Mouse (Mus musculus): Measurements from ENCODE around the gene Man2a1. TPM values are rescaled to one million over a fixed set of nuclear protein-coding genes. Genes with fewer than 3 reads are reported as not detected.

The Man2a1 gene
- polyA plus RNA-seq, 1 experiment from 2014 or later: 12.6 TPM

DNA sequence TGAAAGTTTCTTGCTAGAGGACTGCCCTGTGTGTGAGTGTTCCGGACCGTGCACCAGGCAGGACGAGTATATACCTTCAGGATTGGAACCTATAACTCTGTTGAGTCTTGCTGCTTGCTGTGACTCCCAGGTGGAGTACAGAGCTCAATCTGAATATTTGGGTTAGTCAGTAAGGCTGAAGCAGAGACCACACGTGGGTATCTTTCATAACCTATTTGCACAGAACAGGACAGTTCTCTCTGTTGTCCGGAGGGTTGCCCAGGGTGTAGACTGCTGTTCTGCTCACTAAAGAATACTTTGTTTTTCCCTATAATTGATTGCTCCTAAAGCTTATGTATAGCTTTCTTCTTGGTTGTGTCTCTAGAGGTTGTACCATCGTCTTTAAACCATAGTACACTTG is 7.7 kb downstream of the Man2a1 start:
- 86% methylated on average over 6 of the region's 6 CpGs for WGBS
- Histone ChIP-seq H3K27ac (ENCODE audit: low read depth) (no peak overlapping the region), H3K4me3 (ENCODE audit: low read depth, low read length) (no peak overlapping the region), H3K9ac (ENCODE audit: low read length) (no peak overlapping the region), H3K36me3 (ENCODE audit: control insufficient read depth, insufficient read depth, low read length) (peaks cover 6% of the 10 kb centered on the region; the same call in 1 of the 2 replicates), H3K4me1 (replicated peaks; ENCODE audit: control insufficient read depth, insufficient read depth, low read length) (peaks cover 24% of the 10 kb centered on the region), H3K27me3 (replicated peaks; ENCODE audit: control insufficient read depth, insufficient read depth, low read length) (no peaks in the 10 kb centered on the region), H3K9me3 (ENCODE audit: control insufficient read depth, low read length) (no peaks in the 10 kb centered on the region), H3K4me2 (ENCODE audit: low read length) (no peak overlapping the region)
- ATAC-seq (replicated peaks; ENCODE audit: low FRiP score, low TSS enrichment, low read depth): no peak
- no peak for DNase-seq (ENCODE audit: low spot score)

DNA sequence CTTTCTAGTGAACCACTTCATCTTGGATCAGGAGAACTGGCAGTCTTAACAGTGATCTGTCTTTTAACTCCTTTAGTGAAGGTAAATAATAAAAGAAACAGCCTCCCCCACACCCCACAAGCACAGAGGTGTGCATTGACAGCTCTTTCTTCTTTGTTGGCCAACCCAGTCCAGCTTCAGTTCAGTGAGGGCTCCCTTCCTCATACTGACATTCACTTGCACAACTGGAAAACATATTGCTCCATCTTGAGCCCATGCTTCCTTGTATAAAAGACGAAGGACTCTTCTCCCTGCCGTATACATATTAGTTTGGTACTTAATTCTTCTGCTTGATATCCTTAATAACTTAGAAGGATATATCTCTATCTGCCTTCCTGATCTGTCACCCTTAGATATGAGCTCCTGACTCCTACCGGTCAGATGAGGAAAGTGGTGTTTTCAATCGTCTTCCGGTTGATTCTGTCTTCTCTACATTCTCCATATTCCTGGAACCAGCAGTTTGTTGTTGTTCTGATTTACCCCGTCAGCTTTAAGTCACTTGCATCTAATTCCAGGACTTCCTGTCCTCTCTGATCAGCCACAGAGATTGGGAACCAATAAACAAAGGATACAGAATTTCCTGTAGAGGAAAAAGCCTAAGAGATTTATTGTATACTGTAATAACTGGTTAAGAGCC is 8.5 kb downstream of the Man2a1 start:
- H3K27me3 ChIP-seq (replicated peaks; ENCODE audit: control insufficient read depth, insufficient read depth, low read length): no peaks in the 10 kb centered on the region
- no peak for ATAC-seq (replicated peaks; ENCODE audit: low FRiP score, low TSS enrichment, low read depth)
- DNase-seq (ENCODE audit: low spot score): no peak
- H3K36me3 ChIP-seq (ENCODE audit: control insufficient read depth, insufficient read depth, low read length): peaks cover 6% of the 10 kb centered on the region; the same call in 1 of the 2 replicates
- no peak overlapping the region for H3K4me2 ChIP-seq (ENCODE audit: low read length)
- no peaks in the 10 kb centered on the region for H3K9me3 ChIP-seq (ENCODE audit: control insufficient read depth, low read length)
- no peak overlapping the region for H3K9ac ChIP-seq (ENCODE audit: low read length)
- no peak overlapping the region for H3K4me3 ChIP-seq (ENCODE audit: low read depth, low read length)
- H3K4me1 ChIP-seq (replicated peaks; ENCODE audit: control insufficient read depth, insufficient read depth, low read length): peaks cover 17% of the 10 kb centered on the region
- no peak overlapping the region for H3K27ac ChIP-seq (ENCODE audit: low read depth)
- WGBS: 64% methylated on average over 6 of the region's 6 CpGs

DNA sequence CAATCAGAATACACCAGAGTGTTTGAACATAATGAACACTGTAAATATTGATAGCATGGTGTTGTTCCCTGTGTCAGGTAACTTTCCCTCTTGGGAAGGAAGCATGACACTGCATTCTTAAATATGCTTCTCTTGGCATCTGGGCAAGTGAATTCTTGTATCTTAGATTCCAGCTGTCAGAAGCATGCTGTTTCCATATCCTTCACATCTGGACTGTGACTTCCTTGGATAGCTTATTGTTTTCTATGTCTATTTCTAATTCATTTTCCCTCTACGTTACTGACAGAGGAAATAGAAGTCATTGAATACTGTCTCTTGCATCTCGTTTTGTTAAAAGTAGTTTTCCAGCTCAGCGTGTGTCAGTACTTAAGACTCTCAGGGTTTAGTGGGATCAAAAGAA is 9.2 kb downstream of the Man2a1 start:
- Histone ChIP-seq H3K27me3 (replicated peaks; ENCODE audit: control insufficient read depth, insufficient read depth, low read length) (no peaks in the 10 kb centered on the region), H3K9me3 (ENCODE audit: control insufficient read depth, low read length) (no peaks in the 10 kb centered on the region), H3K9ac (ENCODE audit: low read length) (no peak overlapping the region), H3K4me1 (replicated peaks; ENCODE audit: control insufficient read depth, insufficient read depth, low read length) (peaks cover 10% of the 10 kb centered on the region), H3K4me2 (ENCODE audit: low read length) (no peak overlapping the region), H3K27ac (ENCODE audit: low read depth) (no peak overlapping the region), H3K36me3 (ENCODE audit: control insufficient read depth, insufficient read depth, low read length) (peaks cover 6% of the 10 kb centered on the region; the same call in 1 of the 2 replicates), H3K4me3 (ENCODE audit: low read depth, low read length) (no peak overlapping the region)
- 56% methylated on average over 3 of the region's 3 CpGs for WGBS
- DNase-seq (ENCODE audit: low spot score): no peak
- ATAC-seq (replicated peaks; ENCODE audit: low FRiP score, low TSS enrichment, low read depth): no peak

DNA sequence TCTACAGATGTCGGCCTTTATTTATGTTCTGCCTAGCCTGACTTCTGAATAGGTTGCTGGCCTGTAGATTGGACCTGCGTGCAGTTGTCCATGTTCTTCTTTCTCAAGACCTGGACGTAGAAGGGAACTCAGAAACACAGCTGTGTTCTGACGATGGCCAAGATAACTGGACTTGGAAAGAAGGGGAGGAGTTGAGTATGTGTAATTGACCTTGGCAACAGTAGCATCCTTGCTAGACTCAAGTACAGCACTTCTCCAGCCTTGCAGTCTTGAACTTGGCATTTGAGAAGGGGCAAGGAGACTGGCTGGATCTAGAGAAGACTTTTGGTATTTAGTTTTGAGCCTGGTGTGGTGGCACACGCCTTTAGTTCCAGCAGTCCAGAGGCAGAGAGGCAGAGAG is 10.9 kb downstream of the Man2a1 start:
- Histone ChIP-seq H3K9me3 (ENCODE audit: control insufficient read depth, low read length) (no peaks in the 10 kb centered on the region), H3K4me2 (ENCODE audit: low read length) (no peak overlapping the region), H3K36me3 (ENCODE audit: control insufficient read depth, insufficient read depth, low read length) (peaks cover 6% of the 10 kb centered on the region; the same call in 1 of the 2 replicates), H3K4me1 (replicated peaks; ENCODE audit: control insufficient read depth, insufficient read depth, low read length) (0 out of 2 replicates have a peak, but pooled peaks cover 3% of the 10 kb centered on the region), H3K27me3 (replicated peaks; ENCODE audit: control insufficient read depth, insufficient read depth, low read length) (no peaks in the 10 kb centered on the region), H3K4me3 (ENCODE audit: low read depth, low read length) (no peak overlapping the region), H3K9ac (ENCODE audit: low read length) (no peak overlapping the region), H3K27ac (ENCODE audit: low read depth) (no peak overlapping the region)
- ATAC-seq (replicated peaks; ENCODE audit: low FRiP score, low TSS enrichment, low read depth): no peak
- WGBS: 87% methylated on average over 5 of the region's 5 CpGs
- DNase-seq (ENCODE audit: low spot score): no peak

DNA sequence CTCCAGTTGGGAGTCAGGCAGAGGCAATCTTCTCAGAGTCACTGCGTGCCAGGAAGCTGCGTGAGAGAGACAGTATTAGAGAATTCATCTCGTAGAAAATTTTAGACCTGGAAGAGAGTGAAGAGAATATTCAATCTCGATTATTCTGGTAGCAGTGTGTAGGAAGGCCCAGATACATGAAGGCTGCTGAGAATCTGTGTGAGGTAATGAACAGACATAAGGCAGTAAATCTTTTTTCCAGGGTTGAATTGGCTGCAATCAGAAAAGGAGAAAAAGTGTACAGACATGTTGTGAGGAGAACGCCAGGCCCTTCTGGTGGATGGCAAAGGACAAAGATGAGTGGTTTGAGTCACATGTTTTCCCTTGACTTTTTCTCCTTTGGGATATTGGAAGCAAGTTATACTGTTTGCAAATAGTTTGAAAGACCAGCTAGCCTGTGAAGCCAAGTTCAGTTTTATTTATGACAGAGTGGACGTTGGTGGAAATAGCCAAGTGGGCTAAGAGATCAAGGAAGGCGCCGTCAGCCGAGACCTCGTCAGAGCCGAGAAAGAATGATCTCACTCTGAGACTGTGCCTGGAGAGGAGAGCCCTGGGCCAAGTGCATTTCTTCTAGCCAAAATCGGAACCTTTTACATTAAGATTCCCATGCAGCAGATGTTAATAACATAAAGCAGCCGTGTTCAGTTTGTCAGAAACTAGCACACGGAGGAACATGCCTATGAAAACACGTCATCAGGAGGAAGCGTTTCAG is 11.8 kb downstream of the Man2a1 start:
- DNase-seq (ENCODE audit: low spot score): no peak
- Histone ChIP-seq H3K4me2 (ENCODE audit: low read length) (no peak overlapping the region), H3K27me3 (replicated peaks; ENCODE audit: control insufficient read depth, insufficient read depth, low read length) (no peaks in the 10 kb centered on the region), H3K9me3 (ENCODE audit: control insufficient read depth, low read length) (no peaks in the 10 kb centered on the region), H3K36me3 (ENCODE audit: control insufficient read depth, insufficient read depth, low read length) (peaks cover 6% of the 10 kb centered on the region; the same call in 1 of the 2 replicates), H3K9ac (ENCODE audit: low read length) (no peak overlapping the region), H3K4me3 (ENCODE audit: low read depth, low read length) (no peak overlapping the region), H3K4me1 (replicated peaks; ENCODE audit: control insufficient read depth, insufficient read depth, low read length) (0 out of 2 replicates have a peak, but pooled peaks cover 3% of the 10 kb centered on the region), H3K27ac (ENCODE audit: low read depth) (no peak overlapping the region)
- 83% methylated on average over 16 of the region's 16 CpGs for WGBS
- no peak for ATAC-seq (replicated peaks; ENCODE audit: low FRiP score, low TSS enrichment, low read depth)

DNA sequence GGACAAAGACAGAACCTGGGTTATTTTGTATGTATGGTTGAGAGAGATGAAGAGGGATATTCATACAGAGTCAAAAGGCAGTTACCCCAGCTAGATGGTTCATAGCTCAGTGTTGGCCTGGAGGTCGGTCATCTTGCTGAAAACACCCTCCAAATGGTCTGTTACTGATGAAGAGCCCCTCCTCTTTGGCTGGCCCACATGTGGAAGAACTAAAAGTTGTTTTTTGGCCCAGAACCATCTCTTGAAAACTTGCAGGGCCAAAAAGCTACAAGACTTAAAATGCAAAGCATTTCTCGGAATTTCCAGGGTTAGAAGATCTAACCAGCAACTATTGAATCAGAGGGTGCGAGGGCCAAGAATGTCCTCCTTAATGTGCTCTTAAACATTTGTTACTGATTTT is 12.4 kb downstream of the Man2a1 start:
- Histone ChIP-seq H3K27ac (ENCODE audit: low read depth) (no peak overlapping the region), H3K27me3 (replicated peaks; ENCODE audit: control insufficient read depth, insufficient read depth, low read length) (no peaks in the 10 kb centered on the region), H3K9me3 (ENCODE audit: control insufficient read depth, low read length) (no peaks in the 10 kb centered on the region), H3K9ac (ENCODE audit: low read length) (no peak overlapping the region), H3K4me3 (ENCODE audit: low read depth, low read length) (no peak overlapping the region), H3K36me3 (ENCODE audit: control insufficient read depth, insufficient read depth, low read length) (peaks cover 6% of the 10 kb centered on the region; the same call in 1 of the 2 replicates), H3K4me2 (ENCODE audit: low read length) (no peak overlapping the region), H3K4me1 (replicated peaks; ENCODE audit: control insufficient read depth, insufficient read depth, low read length) (0 out of 2 replicates have a peak, but pooled peaks cover 3% of the 10 kb centered on the region)
- 86% methylated on average over 3 of the region's 3 CpGs for WGBS
- DNase-seq (ENCODE audit: low spot score): no peak
- no peak for ATAC-seq (replicated peaks; ENCODE audit: low FRiP score, low TSS enrichment, low read depth)

DNA sequence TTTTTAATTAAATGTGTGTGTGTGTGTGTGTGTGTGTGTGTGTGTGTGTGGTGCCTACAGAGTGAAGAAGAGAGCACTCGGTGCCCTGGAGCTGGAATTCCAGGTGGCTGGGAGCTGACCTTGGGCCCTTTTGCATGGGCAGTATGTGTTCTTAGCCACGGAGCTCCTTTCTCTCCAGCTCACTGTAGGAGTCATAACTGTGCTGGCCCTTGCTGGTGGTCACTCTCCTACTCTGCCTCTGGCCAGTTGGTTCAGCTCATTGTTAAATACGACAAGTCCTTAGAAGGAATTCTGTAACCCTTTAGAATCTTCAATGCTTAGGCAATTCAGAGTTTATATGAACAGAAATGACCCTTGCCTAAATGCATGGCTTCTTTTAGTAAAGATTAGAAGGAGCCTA is 12.8 kb downstream of the Man2a1 start:
- WGBS: 63% methylated on average over 3 of the region's 3 CpGs
- DNase-seq (ENCODE audit: low spot score) (no peak), ATAC-seq (replicated peaks; ENCODE audit: low FRiP score, low TSS enrichment, low read depth) (no peak)
- Histone ChIP-seq H3K9me3 (ENCODE audit: control insufficient read depth, low read length) (no peaks in the 10 kb centered on the region), H3K4me3 (ENCODE audit: low read depth, low read length) (no peak overlapping the region), H3K36me3 (ENCODE audit: control insufficient read depth, insufficient read depth, low read length) (peaks cover 6% of the 10 kb centered on the region; the same call in 1 of the 2 replicates), H3K27ac (ENCODE audit: low read depth) (no peak overlapping the region), H3K4me1 (replicated peaks; ENCODE audit: control insufficient read depth, insufficient read depth, low read length) (0 out of 2 replicates have a peak, but pooled peaks cover 3% of the 10 kb centered on the region), H3K9ac (ENCODE audit: low read length) (no peak overlapping the region), H3K27me3 (replicated peaks; ENCODE audit: control insufficient read depth, insufficient read depth, low read length) (no peaks in the 10 kb centered on the region), H3K4me2 (ENCODE audit: low read length) (no peak overlapping the region)

DNA sequence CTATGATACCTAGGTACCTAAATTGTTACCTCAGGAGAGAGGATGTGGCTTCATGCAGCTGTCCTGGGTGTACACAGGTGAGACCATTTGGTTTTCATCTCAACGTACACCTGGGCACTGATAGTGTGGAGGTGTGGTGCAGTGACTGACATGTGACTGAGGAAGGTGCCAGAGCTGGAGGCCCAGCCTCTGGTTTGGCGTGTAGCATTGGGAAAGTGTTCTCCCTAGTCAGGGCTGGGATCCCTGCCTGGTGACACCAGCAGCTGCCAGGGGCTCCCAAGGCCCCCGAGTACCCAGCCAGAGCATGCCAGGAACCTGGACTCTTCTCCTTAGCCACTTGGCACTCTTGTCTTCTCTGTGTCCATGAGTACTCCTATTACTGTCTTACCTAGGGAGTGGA is 14.3 kb downstream of the Man2a1 start:
- Histone ChIP-seq H3K9ac (ENCODE audit: low read length) (no peak overlapping the region), H3K4me1 (replicated peaks; ENCODE audit: control insufficient read depth, insufficient read depth, low read length) (no peaks in the 10 kb centered on the region), H3K9me3 (ENCODE audit: control insufficient read depth, low read length) (no peaks in the 10 kb centered on the region), H3K4me3 (ENCODE audit: low read depth, low read length) (no peak overlapping the region), H3K27ac (ENCODE audit: low read depth) (no peak overlapping the region), H3K27me3 (replicated peaks; ENCODE audit: control insufficient read depth, insufficient read depth, low read length) (no peaks in the 10 kb centered on the region), H3K36me3 (ENCODE audit: control insufficient read depth, insufficient read depth, low read length) (peaks cover 6% of the 10 kb centered on the region; the same call in 1 of the 2 replicates), H3K4me2 (ENCODE audit: low read length) (no peak overlapping the region)
- DNase-seq (ENCODE audit: low spot score): no peak
- 78% methylated on average over 3 of the region's 3 CpGs for WGBS
- ATAC-seq (replicated peaks; ENCODE audit: low FRiP score, low TSS enrichment, low read depth): no peak

All from intestine, embryonic 14.5 days (tissue).